Mouse (Mus musculus) midbrain, embryonic 13.5 days (tissue): ENCODE measurements at regions not wholly inside any gene's neighbourhood (a gene's known extent, or its start where the extent isn't known, plus 50 kb on each side); places are given as distances from the start of the nearest gene placed in this dataset.

Experiments used
- ATAC-seq: fragments of 200-750 bp; cut with Nextera tagmentation; 2 replicates; pipeline ENCODE4 v1.8.0; 2017; ENCODE audit warnings: mild to moderate bottlenecking, moderate TSS enrichment, moderate library complexity
- H3K27ac ChIP-seq: fragments of 300-500 bp; sonication (generic); 2 replicates; pipeline ENCODE4 v1.5.1; 2015; ENCODE audit warnings: inconsistent platforms, mild to moderate bottlenecking, moderate library complexity
- H3K27me3 ChIP-seq: fragments of 300-500 bp; sonication (generic); 2 replicates; pipeline ENCODE4 v1.6.1; 2015; ENCODE audit warnings: mild to moderate bottlenecking, inconsistent platforms
- H3K36me3 ChIP-seq: fragments of 300-500 bp; sonication (generic); 2 replicates; pipeline ENCODE4 v1.6.1; 2015; ENCODE audit warnings: mild to moderate bottlenecking, inconsistent platforms
- H3K4me1 ChIP-seq: fragments of 300-500 bp; sonication (generic); replicated peaks from 2 replicates; pipeline ENCODE4 v1.6.1; 2015; ENCODE audit warnings: inconsistent platforms
- H3K4me2 ChIP-seq: fragments of 300-500 bp; sonication (generic); replicated peaks from 2 replicates; pipeline ENCODE4 v1.6.1; 2015; ENCODE audit warnings: moderate library complexity, mild to moderate bottlenecking, inconsistent platforms
- H3K4me3 ChIP-seq: fragments of 300-500 bp; sonication (generic); replicated peaks from 2 replicates; pipeline ENCODE4 v1.5.1; 2015; ENCODE audit warnings: mild to moderate bottlenecking, inconsistent platforms
- H3K9ac ChIP-seq: fragments of 300-500 bp; sonication (generic); replicated peaks from 2 replicates; pipeline ENCODE4 v1.6.1; 2015; ENCODE audit warnings: mild to moderate bottlenecking, inconsistent platforms
- H3K9me3 ChIP-seq: fragments of 300-500 bp; sonication (generic); 2 replicates; pipeline ENCODE4 v1.6.1; 2016; ENCODE audit warnings: mild to moderate bottlenecking, inconsistent platforms
- WGBS: fragments of 180-500 bp; shearing (Covaris S2); methylation state at CpG from one replicate; pipeline ENCODE4 v1.1.7; 2015; 5-methylcytosine and 5-hydroxymethylcytosine counted together

- Histone ChIP-seq H3K4me3 (no peak overlapping the region), H3K4me1 (no peaks in the 10 kb centered on the region), H3K9me3 (no peaks in the 10 kb centered on the region), H3K27me3 (no peaks in the 10 kb centered on the region), H3K4me2 (no peak overlapping the region), H3K36me3 (no peaks in the 10 kb centered on the region), H3K27ac (no peak overlapping the region), H3K9ac (no peak overlapping the region)
- ATAC-seq: no peak
- WGBS: 89% methylated on average over 5 of the region's 5 CpGs
Measured at GRCm38 (mm10) chr1:42755958-42756357, 60.4 kb downstream of the Pou3f3 start.

DNA sequence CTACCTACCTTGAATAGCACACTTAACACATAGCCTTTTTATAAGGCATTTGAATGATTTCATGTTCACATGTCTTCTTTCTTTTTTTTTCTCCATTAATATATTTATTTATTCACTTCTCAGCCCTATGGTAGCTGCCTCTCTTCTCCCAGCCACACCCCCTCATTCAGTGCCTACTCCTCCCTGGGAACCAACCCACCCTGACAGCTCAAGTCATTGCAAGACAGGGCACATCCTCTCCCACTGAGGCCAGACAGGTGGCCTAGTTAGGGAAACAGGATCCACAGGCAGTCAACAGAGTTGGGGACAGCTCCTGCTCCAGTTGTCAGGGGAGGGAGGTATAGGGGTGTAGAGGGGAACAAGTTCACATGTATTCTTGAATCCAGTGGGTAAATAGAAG is 60.9 kb downstream of the Pou3f3 start:
- no peak for ATAC-seq
- Histone ChIP-seq H3K4me1 (no peaks in the 10 kb centered on the region), H3K4me3 (no peak overlapping the region), H3K4me2 (no peak overlapping the region), H3K9ac (no peak overlapping the region), H3K9me3 (no peaks in the 10 kb centered on the region), H3K36me3 (no peaks in the 10 kb centered on the region), H3K27ac (no peak overlapping the region), H3K27me3 (no peaks in the 10 kb centered on the region)

- Histone ChIP-seq H3K27me3 (no peaks in the 10 kb centered on the region), H3K9ac (no peak overlapping the region), H3K9me3 (no peaks in the 10 kb centered on the region), H3K4me1 (no peaks in the 10 kb centered on the region), H3K36me3 (no peaks in the 10 kb centered on the region), H3K4me3 (no peak overlapping the region), H3K27ac (no peak overlapping the region), H3K4me2 (no peak overlapping the region)
- WGBS: 86% methylated on average over 2 of the region's 2 CpGs
- no peak for ATAC-seq
Measured at GRCm38 (mm10) chr1:42763447-42763846, 67.9 kb downstream of the Pou3f3 start.

DNA sequence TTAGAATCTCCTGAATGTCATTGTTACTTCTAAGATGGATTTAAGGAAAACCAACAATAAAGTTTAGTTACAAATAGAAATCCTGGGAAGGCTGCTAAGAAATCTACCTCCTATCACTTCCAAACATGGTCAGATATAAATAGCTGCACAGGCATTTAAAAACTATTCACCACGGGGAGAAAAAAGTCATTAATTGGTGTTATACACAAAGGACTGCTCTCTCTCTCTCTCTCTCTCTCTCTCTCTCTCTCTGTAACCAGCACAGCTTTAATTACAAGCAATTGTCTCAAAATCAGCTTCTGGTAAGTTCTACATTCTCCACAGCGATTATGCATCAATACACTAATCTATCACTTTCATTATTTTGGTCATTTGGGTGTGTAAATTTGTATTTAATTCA is 68.5 kb downstream of the Pou3f3 start:
- 52% methylated on average over 2 of the region's 2 CpGs for WGBS
- no peaks in the 10 kb centered on the region for H3K27me3 ChIP-seq
- no peak for ATAC-seq

GRCm38 (mm10) chr1:42770085-42770484 is 74.5 kb downstream of the Pou3f3 start:
- H3K27ac ChIP-seq: no peak overlapping the region
- H3K27me3 ChIP-seq: no peaks in the 10 kb centered on the region
- WGBS: 83% methylated on average over 9 of the region's 9 CpGs
- H3K9me3 ChIP-seq: no peaks in the 10 kb centered on the region
- H3K4me1 ChIP-seq: peaks cover 5% of the 10 kb centered on the region
- no peaks in the 10 kb centered on the region for H3K36me3 ChIP-seq
- no peak for ATAC-seq
- H3K4me3 ChIP-seq: no peak overlapping the region
- H3K4me2 ChIP-seq: no peak overlapping the region
- H3K9ac ChIP-seq: no peak overlapping the region

More for the DNA sequence above, 68.5 kb downstream of the Pou3f3 start:
- no peak overlapping the region for H3K4me2 ChIP-seq
- H3K36me3 ChIP-seq: no peaks in the 10 kb centered on the region
- H3K9me3 ChIP-seq: no peaks in the 10 kb centered on the region
- H3K9ac ChIP-seq: no peak overlapping the region
- H3K4me1 ChIP-seq: no peaks in the 10 kb centered on the region
- no peak overlapping the region for H3K4me3 ChIP-seq
- H3K27ac ChIP-seq: no peak overlapping the region

- WGBS: 73% methylated on average over 6 of the region's 6 CpGs
- ATAC-seq: no peak
Measured at GRCm38 (mm10) chr1:42772000-42772399, 76.4 kb downstream of the Pou3f3 start.

GRCm38 (mm10) chr1:42773851-42774464 is 77.1 kb upstream of the Mrps9 start:
- H3K4me2 ChIP-seq: no peak overlapping the region
- no peaks in the 10 kb centered on the region for H3K9me3 ChIP-seq
- peaks cover 5% of the 10 kb centered on the region for H3K4me1 ChIP-seq
- H3K27me3 ChIP-seq: no peaks in the 10 kb centered on the region
- no peak overlapping the region for H3K4me3 ChIP-seq
- ATAC-seq: no peak
- H3K9ac ChIP-seq: no peak overlapping the region
- no peaks in the 10 kb centered on the region for H3K36me3 ChIP-seq
- 80% methylated on average over 20 of the region's 20 CpGs for WGBS
- no peak overlapping the region for H3K27ac ChIP-seq

More at GRCm38 (mm10) chr1:42772000-42772399, 76.4 kb downstream of the Pou3f3 start:
- H3K27ac ChIP-seq: no peak overlapping the region
- H3K4me3 ChIP-seq: no peak overlapping the region
- H3K36me3 ChIP-seq: no peaks in the 10 kb centered on the region
- H3K9ac ChIP-seq: no peak overlapping the region
- H3K4me2 ChIP-seq: no peak overlapping the region
- no peaks in the 10 kb centered on the region for H3K9me3 ChIP-seq
- H3K27me3 ChIP-seq: no peaks in the 10 kb centered on the region
- peaks cover 5% of the 10 kb centered on the region for H3K4me1 ChIP-seq

- WGBS: 86% methylated on average over 7 of the region's 7 CpGs
- Histone ChIP-seq H3K9me3 (no peaks in the 10 kb centered on the region), H3K36me3 (no peaks in the 10 kb centered on the region), H3K27me3 (no peaks in the 10 kb centered on the region), H3K4me1 (peaks cover 6% of the 10 kb centered on the region), H3K9ac (no peak overlapping the region), H3K27ac (no peak overlapping the region), H3K4me2 (no peak overlapping the region), H3K4me3 (no peak overlapping the region)
- ATAC-seq: no peak
Measured at GRCm38 (mm10) chr1:42774971-42775892, 75.8 kb upstream of the Mrps9 start.

DNA sequence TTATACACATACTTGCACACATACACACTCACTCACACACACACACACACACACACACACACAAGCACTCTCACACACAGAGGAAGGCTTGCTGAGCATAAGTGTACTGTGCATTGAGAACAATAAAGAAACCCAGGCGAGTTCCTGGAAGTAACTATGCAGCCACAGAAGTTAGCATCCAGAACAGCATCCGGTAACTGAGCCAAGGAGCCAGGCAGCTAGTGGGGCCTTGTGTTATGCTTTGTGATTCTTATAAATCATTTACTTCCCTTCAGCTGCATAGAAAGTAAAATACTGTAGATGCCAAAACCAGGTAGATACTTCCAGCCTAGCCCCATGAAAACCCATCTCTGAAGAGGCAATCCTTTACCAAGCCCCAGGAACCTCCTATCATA is 75.1 kb upstream of the Mrps9 start:
- 93% methylated on average over 2 of the region's 2 CpGs for WGBS
- Histone ChIP-seq H3K4me3 (no peak overlapping the region), H3K9me3 (no peaks in the 10 kb centered on the region), H3K27ac (no peak overlapping the region), H3K36me3 (no peaks in the 10 kb centered on the region), H3K4me2 (no peak overlapping the region), H3K9ac (no peak overlapping the region), H3K27me3 (no peaks in the 10 kb centered on the region), H3K4me1 (peaks cover 8% of the 10 kb centered on the region; the same call in 1 of the 2 replicates)
- ATAC-seq: no peak

- H3K9ac ChIP-seq: no peak overlapping the region
- no peak overlapping the region for H3K4me2 ChIP-seq
- H3K36me3 ChIP-seq: no peaks in the 10 kb centered on the region
- H3K27ac ChIP-seq: no peak overlapping the region
- peaks cover 18% of the 10 kb centered on the region for H3K4me1 ChIP-seq
- 94% methylated on average over 1 of the region's 1 CpGs for WGBS
- H3K27me3 ChIP-seq: no peaks in the 10 kb centered on the region
- no peaks in the 10 kb centered on the region for H3K9me3 ChIP-seq
- H3K4me3 ChIP-seq: no peak overlapping the region
- ATAC-seq: no peak
Measured at GRCm38 (mm10) chr1:42777416-42777815, 73.6 kb upstream of the Mrps9 start.

DNA sequence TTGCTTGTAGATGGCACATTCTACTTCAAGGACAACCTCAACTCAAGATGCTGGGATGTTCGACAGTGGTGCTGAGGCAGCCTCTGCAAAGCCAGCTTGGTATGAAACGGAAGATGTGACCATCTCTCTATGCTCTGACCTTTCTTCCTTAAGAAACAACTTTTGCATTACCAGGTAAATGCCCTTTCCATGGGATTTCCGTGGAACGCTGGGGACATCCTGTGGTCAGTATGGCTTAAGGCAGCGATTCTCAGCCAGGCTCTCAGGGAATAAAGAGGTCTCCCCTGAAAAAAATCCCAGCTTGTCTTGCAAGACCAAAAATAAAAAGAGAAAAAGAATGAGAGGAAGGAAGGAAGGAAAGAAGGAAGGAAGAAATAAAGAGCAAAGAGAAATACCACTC is 71.3 kb upstream of the Mrps9 start:
- Histone ChIP-seq H3K9ac (no peak overlapping the region), H3K4me3 (no peak overlapping the region), H3K27me3 (no peaks in the 10 kb centered on the region), H3K9me3 (no peaks in the 10 kb centered on the region), H3K36me3 (no peaks in the 10 kb centered on the region), H3K27ac (no peak overlapping the region), H3K4me2 (no peak overlapping the region), H3K4me1 (peaks cover 29% of the 10 kb centered on the region)
- 45% methylated on average over 5 of the region's 5 CpGs for WGBS
- ATAC-seq: no peak

DNA sequence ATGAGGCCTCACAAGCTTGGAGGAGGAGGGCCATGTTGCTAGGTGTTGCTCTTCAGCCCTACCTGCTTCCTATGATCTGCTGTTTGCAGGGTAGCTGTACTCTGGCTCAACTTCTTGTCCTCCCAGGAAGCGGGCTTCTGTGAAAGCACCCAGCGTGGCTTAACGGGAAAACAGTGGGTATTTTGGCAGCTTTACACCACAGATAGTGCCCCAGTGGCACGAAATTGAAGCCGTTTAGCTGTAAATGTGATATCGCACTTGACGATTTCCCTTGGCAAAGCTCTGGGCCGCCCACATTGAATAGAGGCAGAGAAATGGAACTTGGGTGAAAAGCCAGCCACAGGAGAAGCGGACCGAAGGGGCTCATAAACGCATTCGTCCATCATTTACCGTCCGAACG is 70.8 kb upstream of the Mrps9 start:
- no peak for ATAC-seq
- no peak overlapping the region for H3K27ac ChIP-seq
- WGBS: 67% methylated on average over 15 of the region's 15 CpGs

More for the DNA sequence above, 70.8 kb upstream of the Mrps9 start:
- H3K4me3 ChIP-seq: no peak overlapping the region
- no peak overlapping the region for H3K4me2 ChIP-seq
- no peaks in the 10 kb centered on the region for H3K9me3 ChIP-seq
- peaks cover 29% of the 10 kb centered on the region for H3K4me1 ChIP-seq
- H3K27me3 ChIP-seq: no peaks in the 10 kb centered on the region
- no peaks in the 10 kb centered on the region for H3K36me3 ChIP-seq
- H3K9ac ChIP-seq: no peak overlapping the region
